Mouse (Mus musculus): Measurements from ENCODE around the gene Spaca7. TPM values are rescaled to one million over a fixed set of nuclear protein-coding genes. Genes with fewer than 3 reads are reported as not detected.

Spaca7 gene
- polyA plus RNA-seq, 1 experiment from 2014 or later = not detected

Other genes with a start within 250 kb of the Spaca7 start
- gene Sox1, start 177.7 kb upstream of the Spaca7 start, polyA plus RNA-seq (2015; fragmentation: Nextera tagmentation; extraction: Ambion mirVana) = 7.7 and 8.8 TPM in 2 replicates
- 44.2 and 52.9 TPM in 2 replicates for gene Tubgcp3, start 99.2 kb downstream of the Spaca7 start, polyA plus RNA-seq (2015; fragmentation: Nextera tagmentation; extraction: Ambion mirVana)
- 10.1 and 13.0 TPM in 2 replicates for gene Atp11a, start 184.0 kb downstream of the Spaca7 start, polyA plus RNA-seq (2015; fragmentation: Nextera tagmentation; extraction: Ambion mirVana)